Mouse (Mus musculus): ENCODE data around the gene Pga5.
A peak's percentile ranks its signal among the peaks of the same experiment; 100 is the strongest.

Gene Pga5

GRCm38 (mm10) chr19:10677915-10678771, at the start of gene Pga5:
Gene Pga5 (minus strand): TSS chr19:10678071.
- peak; percentile 88 for DNase-seq (ENCODE audit: low read depth, low spot score)

- DNase-seq (ENCODE audit: low read depth, low spot score): no peak
These were observed 46.9 kb upstream of the Pga5 start for GRCm38 (mm10) chr19:10724629-10725363.

GRCm38 (mm10) chr19:10723649-10724048, 45.8 kb upstream of the Pga5 start:
- peak; percentile 55 for DNase-seq (ENCODE audit: low read depth, low spot score)

GRCm38 (mm10) chr19:10723084-10723483, 45.2 kb upstream of the Pga5 start:
- peak; percentile 9 for DNase-seq (ENCODE audit: low read depth, low spot score)

DNA sequence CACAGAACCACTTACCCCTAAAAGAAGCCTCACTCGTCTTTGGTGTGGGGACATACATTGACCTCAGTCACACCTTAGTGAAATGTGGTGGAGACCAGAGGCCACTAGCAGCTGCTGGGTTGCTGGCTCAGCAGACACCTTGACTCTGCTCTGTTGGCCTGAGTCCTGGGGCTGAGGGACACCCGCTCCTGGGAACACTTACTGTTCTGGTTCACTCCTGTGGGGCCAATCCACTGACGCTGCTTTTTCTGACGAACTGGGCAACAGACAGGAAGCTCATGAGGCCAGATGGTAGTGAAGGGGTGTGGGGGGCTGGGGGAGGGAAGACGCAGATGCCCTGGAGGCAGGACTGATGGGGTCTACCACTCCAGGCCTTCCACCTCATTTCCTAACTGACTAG, 43.2 kb upstream of the Pga5 start:
- peak; percentile 8 for DNase-seq (ENCODE audit: low read depth, low spot score)

GRCm38 (mm10) chr19:10720524-10720923, 42.7 kb upstream of the Pga5 start:
- no peak for DNase-seq (ENCODE audit: low read depth, low spot score)

- DNase-seq (ENCODE audit: low read depth, low spot score): no peak
These were observed 41.9 kb upstream of the Pga5 start for GRCm38 (mm10) chr19:10719751-10720150.

GRCm38 (mm10) chr19:10718251-10718775, 40.4 kb upstream of the Pga5 start:
- peak; percentile 12 for DNase-seq (ENCODE audit: low read depth, low spot score)

DNA sequence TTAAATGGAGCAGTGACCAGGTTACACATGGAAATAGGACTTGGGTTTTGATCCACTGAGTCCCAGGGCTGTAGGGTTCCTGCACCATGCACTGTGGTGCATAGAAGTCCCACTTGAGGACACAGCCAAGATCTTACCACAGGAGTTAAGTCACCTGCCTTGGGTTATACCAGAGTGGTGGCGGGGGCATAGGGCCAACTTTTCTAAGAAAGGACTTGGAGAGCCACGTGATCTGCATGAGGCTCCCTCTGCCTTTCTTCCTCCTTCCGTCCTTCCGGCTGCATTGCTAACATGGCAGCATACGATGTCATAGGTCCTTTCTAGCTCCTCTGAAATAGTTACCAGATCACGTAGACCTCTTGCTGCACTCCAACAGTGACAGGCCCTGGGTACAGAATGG, 37.6 kb upstream of the Pga5 start:
- peak; percentile 58 for DNase-seq (ENCODE audit: low read depth, low spot score)

GRCm38 (mm10) chr19:10714682-10715475, 37.0 kb upstream of the Pga5 start:
- peak; percentile 92 for DNase-seq (ENCODE audit: low read depth, low spot score)

- no peak for DNase-seq (ENCODE audit: low read depth, low spot score)
These were observed 36.3 kb upstream of the Pga5 start for GRCm38 (mm10) chr19:10714168-10714567.

DNA sequence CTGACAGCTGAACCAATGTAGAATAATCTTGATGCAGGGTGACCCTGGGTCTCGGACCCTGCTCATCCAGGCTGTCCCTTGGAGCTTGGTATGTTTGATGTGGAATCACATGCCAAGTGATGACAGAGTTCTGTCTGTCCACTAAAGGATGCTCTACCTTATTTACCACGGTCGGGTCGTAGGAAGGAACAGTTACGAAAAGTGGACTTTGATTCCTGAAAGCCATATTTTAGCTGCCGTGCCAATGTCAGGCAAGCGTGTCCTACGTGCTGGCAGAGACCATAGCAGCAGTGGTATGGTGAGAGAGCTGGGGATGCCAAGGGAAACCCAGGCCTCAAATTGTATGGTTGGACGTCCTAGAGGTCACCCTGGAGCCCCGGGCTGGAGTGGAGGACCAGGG, 35.7 kb upstream of the Pga5 start:
- DNase-seq (ENCODE audit: low read depth, low spot score): no peak

GRCm38 (mm10) chr19:10712646-10713045, 34.8 kb upstream of the Pga5 start:
- DNase-seq (ENCODE audit: low read depth, low spot score): peak; percentile 8

DNA sequence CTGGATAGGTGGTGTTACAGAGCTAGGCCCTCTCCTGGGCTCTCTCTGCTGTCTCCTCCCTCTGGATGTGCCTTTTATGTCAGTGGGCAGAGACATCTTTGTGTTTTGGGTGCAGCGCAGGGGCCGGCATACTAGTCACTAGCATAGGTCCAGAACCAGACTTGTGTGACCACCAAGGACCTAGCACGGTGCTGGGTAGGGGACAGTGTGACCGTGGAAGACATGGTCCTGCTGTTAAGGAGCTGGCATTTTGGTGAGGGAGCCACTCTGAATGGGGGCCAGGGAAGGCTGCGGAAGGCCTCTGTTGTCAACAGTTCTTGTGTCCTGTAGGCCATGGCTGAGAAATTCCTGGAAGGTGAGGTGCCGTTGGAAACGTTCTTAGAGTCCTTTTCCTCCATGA, 34.3 kb upstream of the Pga5 start:
- DNase-seq (ENCODE audit: low read depth, low spot score): no peak

- DNase-seq (ENCODE audit: low read depth, low spot score): no peak
These were observed 32.9 kb upstream of the Pga5 start for GRCm38 (mm10) chr19:10710751-10711150.

GRCm38 (mm10) chr19:10710088-10710511, 32.2 kb upstream of the Pga5 start:
- peak; percentile 74 for DNase-seq (ENCODE audit: low read depth, low spot score)

DNA sequence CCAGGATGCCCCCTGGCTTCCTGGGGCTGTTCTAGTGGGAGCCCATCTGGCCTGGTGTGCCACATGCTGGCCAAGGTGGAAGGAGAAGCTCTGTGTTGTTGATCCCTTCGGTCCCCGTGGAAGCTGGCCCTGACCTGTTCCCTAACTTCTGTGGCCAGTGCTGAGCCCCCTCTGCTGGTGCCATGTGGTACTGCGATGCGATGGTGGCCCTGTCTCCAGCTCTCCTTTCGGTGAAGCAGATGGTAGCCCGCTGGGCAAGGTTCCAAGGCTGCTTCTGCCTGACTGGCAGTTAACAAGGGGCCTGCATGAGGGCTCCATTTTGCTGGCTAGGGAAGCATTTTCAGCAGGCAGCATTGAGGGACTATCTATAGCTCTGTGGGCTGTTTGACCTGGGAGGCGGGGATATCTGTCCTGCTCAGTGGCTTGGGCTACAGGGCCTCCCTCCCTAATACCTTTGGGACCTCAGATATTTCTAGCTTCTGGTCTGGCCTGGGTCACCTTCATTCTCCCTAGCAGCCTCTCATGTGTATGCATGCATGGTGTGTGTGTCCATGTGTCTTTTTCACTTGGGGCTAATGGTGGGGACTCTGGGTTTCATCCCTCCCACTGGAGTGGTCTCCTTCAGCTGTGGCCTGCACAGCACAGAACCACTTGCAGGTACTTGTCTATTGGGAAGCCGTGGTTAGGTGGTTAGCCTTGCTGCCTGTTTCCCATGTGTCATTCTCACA, 31.7 kb upstream of the Pga5 start:
- DNase-seq (ENCODE audit: low read depth, low spot score): peak; percentile 88

- DNase-seq (ENCODE audit: low read depth, low spot score): no peak
These were observed 31.0 kb upstream of the Pga5 start for GRCm38 (mm10) chr19:10708900-10709299.

GRCm38 (mm10) chr19:10707881-10708280, 30.0 kb upstream of the Pga5 start:
- no peak for DNase-seq (ENCODE audit: low read depth, low spot score)

DNA sequence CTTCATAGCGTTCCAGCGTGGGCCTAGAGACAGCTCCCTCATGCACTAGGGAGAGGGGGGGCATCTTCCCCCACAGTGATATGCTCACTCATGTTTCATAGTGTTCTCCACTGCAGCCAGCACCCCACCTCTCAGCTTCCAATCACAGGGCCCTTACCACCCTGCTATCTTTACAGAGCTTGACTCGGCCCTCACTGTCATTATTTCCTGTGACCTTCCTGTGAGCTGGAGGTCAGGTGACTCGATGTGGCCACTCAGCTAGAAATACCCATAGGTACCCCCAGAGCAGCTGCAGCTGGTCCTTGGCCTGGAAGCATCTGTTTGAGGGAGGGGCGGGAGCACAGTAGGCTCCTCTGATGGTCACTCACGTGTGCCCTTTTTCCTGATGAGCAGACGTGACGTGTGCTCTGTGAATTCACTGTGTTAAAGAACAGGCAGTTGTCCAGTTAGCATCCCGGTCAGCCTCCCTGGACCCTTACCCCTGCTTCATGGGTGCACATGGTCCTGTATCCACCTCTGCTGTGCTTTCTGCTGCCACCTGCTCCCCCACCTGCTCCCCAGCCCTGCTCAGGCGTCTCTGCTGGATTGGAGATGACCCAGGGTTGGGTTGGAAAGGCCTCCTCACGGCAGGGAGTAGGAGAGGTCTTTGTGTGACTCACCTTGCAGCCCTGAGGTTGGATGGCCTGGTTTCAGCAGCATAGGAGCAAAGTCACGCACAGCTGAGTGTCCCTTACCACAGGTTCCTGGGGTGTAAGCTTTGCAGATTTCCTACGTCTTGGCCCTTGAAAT, 29.4 kb upstream of the Pga5 start:
- DNase-seq (ENCODE audit: low read depth, low spot score): no peak

Data from CD4-positive, CD25-positive, alpha-beta regulatory T cell, adult 2 months (primary cell).